Mouse (Mus musculus): ENCODE measurements at regions not wholly inside any gene's neighbourhood (a gene's known extent, or its start where the extent isn't known, plus 50 kb on each side); places are given as distances from the start of the nearest gene placed in this dataset.

DNA sequence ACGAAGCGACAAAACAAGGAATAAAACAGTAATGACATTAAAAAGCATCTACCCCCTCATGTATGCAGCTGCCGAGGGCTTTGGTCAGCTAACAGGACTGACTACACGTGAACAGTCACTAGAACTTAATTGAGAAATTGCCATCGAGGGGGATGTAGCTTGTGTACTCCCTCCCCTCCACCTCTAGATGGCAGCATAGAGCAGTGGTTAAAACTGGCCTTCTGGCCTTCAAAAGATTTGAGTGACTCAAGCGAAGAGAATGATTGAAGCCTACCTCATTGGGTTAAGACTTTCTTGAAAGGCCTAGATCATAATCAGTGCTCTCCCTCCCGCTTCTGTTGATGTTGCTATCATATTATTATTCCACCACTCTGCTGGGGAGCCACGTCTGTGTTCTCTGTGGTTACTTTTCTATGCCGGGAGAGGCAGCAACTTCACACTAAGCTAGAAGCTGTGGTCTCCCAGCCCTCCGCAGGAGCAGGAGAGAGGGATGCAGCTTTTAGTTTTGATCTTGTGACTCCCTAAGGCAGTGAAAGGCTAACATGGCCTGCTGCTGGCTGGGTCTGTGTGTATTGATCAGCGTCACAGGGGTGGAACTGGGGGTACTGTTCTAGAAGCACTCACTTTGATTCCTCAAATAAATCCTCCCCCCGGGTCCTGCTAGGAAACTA lies 132.7 kb upstream of the Hs3st2 start:
- TF ChIP-seq CTCF (IDR thresholded peaks at IDR 0.05; ENCODE audit: low read depth) (peak; percentile 78), EP300 (IDR thresholded peaks at IDR 0.05; ENCODE audit: low read depth) (no peak)

Data from heart, postnatal 0 days (tissue).